Mouse (Mus musculus) thymus, adult 2 months (tissue): ENCODE results near the gene Rpusd2. TPM values are rescaled to one million over a fixed set of nuclear protein-coding genes. Genes with fewer than 3 reads are reported as not detected.

Experiments used
- DNase-seq: peaks from one replicate; pipeline ENCODE4 v3.0.0; 2021
- H3K27ac ChIP-seq: fragments of 200-500 bp; 2 replicates; pipeline ENCODE4 v1.5.1; 2012; ENCODE audit warnings: low read length, control low read depth; ENCODE audit not compliant: control insufficient read depth, insufficient read depth
- H3K27me3 ChIP-seq: fragments of 200-500 bp; 2 replicates; pipeline ENCODE4 v1.6.1; 2012; ENCODE audit warnings: mild to moderate bottlenecking, low read length, moderate library complexity, mixed read lengths; ENCODE audit not compliant: control insufficient read depth, insufficient read depth
- H3K36me3 ChIP-seq: fragments of 200-500 bp; 2 replicates; pipeline ENCODE4 v1.6.1; 2012; ENCODE audit warnings: mild to moderate bottlenecking, low read length, moderate library complexity; ENCODE audit not compliant: control insufficient read depth, insufficient read depth
- H3K4me1 ChIP-seq: fragments of 200-500 bp; replicated peaks from 2 replicates; pipeline ENCODE4 v1.6.1; 2012; ENCODE audit warnings: low read length; ENCODE audit not compliant: control insufficient read depth, insufficient read depth
- H3K4me3 ChIP-seq: fragments of 200-500 bp; 2 replicates; pipeline ENCODE4 v1.5.1; 2012; ENCODE audit warnings: mild to moderate bottlenecking, low read length, control low read depth, moderate library complexity; ENCODE audit not compliant: control insufficient read depth, insufficient read depth
- CTCF ChIP-seq: fragments of 200-500 bp; IDR thresholded peaks from 2 replicates; pipeline ENCODE4 v1.5.1; 2012; ENCODE audit warnings: mild to moderate bottlenecking, control low read depth, low read length, moderate library complexity, borderline replicate concordance; ENCODE audit not compliant: control insufficient read depth, poor library complexity, insufficient read depth; ENCODE audit errors: extremely low read depth
- POLR2A ChIP-seq: fragments of 200-500 bp; IDR thresholded peaks from 2 replicates; pipeline ENCODE4 v1.6.1; 2012; ENCODE audit warnings: mild to moderate bottlenecking, low read length, control low read depth, moderate library complexity; ENCODE audit not compliant: control insufficient read depth, poor library complexity, insufficient read depth; ENCODE audit errors: extremely low read depth
- WGBS: fragments of 180-500 bp; shearing (Covaris S2); methylation state at CpG from one replicate; pipeline ENCODE4 v1.1.7; 2018; 5-methylcytosine and 5-hydroxymethylcytosine counted together
- polyA plus RNA-seq: library from polyadenylated mRNA; depleted of rRNA; stranded (reverse); fragments of >200 nt; gene quantifications from 2 replicates; pipeline ENCODE4 v1.2.3, GENCODE M21; 2012

Rpusd2 gene
- polyA plus RNA-seq, 1 experiment, result 7.8 TPM

DNA sequence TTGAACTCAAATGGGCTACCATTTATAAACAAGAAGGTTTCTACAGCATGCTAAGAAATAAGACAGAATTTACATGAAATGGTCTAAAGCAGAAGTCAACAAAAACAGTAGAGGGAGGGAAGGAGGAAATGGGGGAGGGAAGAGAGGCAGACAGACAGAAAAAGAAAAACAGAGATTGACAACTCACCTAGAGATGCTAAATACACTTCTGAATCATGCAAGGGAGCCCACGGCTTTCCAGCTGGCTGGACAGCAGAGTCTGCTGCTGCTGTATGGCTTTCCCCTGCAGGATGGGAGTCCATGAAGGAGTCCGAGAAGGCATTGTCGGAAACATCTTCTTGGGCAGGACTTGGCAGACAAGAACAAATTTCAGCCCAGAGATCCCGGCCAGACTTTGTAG, 7.6 kb upstream of the Rpusd2 start:
- H3K4me1 ChIP-seq, result peaks cover 10% of the 10 kb centered on the region
- TF ChIP-seq CTCF, result no peak
- TF ChIP-seq POLR2A, result no peak
- 100% methylated on average over 4 of the region's 4 CpGs for WGBS
- H3K4me3 ChIP-seq, result no peak overlapping the region
- H3K27ac ChIP-seq, result no peak overlapping the region
- no peaks in the 10 kb centered on the region for H3K27me3 ChIP-seq
- DNase-seq, result no peak
- H3K36me3 ChIP-seq, result peaks cover 4% of the 10 kb centered on the region

DNA sequence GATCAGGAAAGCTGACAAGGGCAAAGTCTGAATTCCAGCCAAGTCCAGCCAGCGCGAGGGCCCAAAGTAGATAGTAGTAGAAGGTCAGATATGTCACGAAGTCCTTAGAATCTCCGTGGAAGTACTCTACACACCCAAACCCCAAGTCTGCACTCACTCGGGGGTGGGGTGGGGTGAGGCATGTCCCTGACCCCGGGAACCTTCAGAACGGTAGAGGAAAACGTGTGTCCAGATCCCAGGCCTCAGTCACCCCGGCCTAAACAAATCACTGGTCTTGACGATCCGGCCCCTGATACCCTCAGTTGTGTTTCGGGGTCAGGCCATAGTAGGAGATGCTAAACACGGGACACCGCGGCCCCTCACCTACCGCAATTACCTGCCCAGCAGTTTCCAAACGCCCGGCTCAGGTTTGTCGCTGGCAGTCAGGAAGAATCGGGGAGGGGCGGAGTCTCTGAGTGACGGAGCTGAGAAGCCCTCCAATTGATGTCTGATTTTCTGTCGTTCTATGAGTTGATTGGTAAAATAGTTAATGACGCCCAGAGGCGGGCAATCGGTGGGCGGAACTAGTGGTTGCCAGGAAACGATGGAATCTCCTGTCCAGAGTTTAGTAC, 5.5 kb upstream of the Rpusd2 start, which contains the start of gene Ccdc32:
TSS of gene Ccdc32 (minus strand) at position 453 of the 611 bp plus-strand sequence.
- under 1% methylated on average over 28 of the region's 28 CpGs for WGBS
- peak; percentile 20; the same call in 1 of the 2 replicates for TF ChIP-seq CTCF
- TF ChIP-seq POLR2A, result peak; percentile 54; the same call in 1 of the 2 replicates
- H3K4me1 ChIP-seq, result peaks cover 10% of the 10 kb centered on the region
- H3K4me3 ChIP-seq, result peak within 1 kb of the TSS; percentile 89
- H3K27me3 ChIP-seq, result no peaks in the 10 kb centered on the region
- no peaks in the 10 kb centered on the region for H3K36me3 ChIP-seq
- no peak within 1 kb of the TSS for H3K27ac ChIP-seq
- DNase-seq, result peak; percentile 93

DNA sequence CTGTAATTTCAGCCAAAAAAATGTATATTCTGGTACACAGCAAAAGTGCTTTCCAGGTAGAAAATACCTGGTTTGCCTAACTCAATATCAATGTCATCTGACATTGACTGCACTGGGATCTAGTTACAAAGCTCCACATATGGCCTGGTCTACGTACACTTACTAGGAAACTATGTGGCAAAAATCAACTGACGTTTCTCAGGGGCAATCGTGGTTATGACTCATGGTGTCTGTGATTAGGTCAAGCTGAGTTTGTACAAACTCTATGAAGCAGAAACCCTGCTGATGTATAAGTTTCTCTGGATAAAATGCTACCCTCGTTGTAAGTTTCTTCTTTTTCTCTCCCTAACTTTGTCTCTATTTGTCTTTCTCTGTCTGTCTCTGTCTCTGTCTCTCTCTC, 2.4 kb upstream of the Rpusd2 start:
- H3K27ac ChIP-seq, result no peak overlapping the region
- WGBS, result 58% methylated on average over 4 of the region's 4 CpGs
- H3K4me1 ChIP-seq, result peaks cover 10% of the 10 kb centered on the region
- TF ChIP-seq CTCF (no peak), POLR2A (no peak)
- no peak for DNase-seq
- no peaks in the 10 kb centered on the region for H3K36me3 ChIP-seq
- H3K4me3 ChIP-seq, result no peak overlapping the region
- no peaks in the 10 kb centered on the region for H3K27me3 ChIP-seq

DNA sequence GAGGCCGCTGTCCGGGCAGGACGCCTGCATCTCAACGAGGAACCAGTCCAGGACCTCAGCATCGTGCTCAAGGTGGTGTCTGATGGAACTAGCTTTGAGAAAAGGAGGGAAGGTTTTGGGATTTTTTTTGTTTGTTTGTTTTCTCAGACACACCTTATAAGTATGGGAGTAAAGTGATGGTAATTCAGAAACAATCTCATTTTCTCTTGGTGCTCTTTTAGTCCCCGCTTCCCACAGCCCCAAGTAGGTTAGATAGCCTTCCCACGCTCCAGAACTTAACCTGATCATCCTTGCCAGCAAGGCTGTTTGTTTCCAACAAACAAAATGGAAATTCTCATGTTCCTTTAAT, 781 bp downstream of the Rpusd2 start:
- no peak for DNase-seq
- H3K36me3 ChIP-seq, result peaks cover 9% of the 10 kb centered on the region; the same call in 1 of the 2 replicates
- peak overlapping the region; percentile 98 for H3K4me3 ChIP-seq
- no peak overlapping the region for H3K27ac ChIP-seq
- no peaks in the 10 kb centered on the region; the same call in 1 of the 2 replicates for H3K4me1 ChIP-seq
- 21% methylated on average over 7 of the region's 7 CpGs for WGBS
- no peaks in the 10 kb centered on the region for H3K27me3 ChIP-seq
- TF ChIP-seq CTCF (no peak), POLR2A (no peak)

DNA sequence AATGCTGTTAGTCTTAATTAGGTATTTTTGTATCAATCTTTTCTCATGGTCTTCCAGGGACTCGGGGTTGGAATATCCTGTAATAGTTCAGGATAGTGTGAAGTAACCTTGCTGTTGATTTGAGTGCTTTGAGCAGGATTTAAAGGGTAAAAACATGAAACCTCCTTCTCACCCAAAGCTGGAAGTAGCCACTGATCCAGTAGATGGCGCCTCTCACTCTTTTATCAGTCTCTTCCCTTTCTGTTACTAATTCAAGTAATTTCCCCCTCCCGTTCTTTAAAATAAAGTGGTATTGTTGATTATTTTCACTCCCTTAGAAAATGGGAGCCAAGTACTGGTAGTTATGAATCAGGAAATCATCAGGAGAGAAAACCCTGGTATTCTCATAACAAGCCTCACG, 6.3 kb downstream of the Rpusd2 start:
- DNase-seq, result peak; percentile 42

DNA sequence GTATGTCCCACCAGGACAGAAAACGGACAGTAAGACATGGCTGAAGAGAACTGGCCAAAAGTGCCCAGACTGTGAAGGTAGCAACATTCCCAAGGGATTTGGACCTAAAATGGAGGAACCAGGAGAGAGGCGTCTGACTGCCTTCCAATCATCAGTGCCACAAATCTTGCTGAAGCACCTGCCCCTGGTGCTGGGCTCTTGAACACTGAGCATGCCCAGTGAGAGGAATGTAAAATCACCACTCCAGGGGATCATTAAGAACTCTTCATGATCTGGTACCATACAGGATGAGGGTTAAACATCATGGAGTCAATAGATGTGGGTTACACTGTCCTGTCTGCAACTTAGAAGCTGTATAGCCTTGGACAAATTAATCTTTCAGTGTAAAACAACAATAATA, 10.6 kb downstream of the Rpusd2 start:
- 97% methylated on average over 2 of the region's 2 CpGs for WGBS
- no peaks in the 10 kb centered on the region for H3K36me3 ChIP-seq
- H3K27me3 ChIP-seq, result no peaks in the 10 kb centered on the region
- DNase-seq, result no peak
- no peak overlapping the region for H3K4me3 ChIP-seq
- no peak overlapping the region for H3K27ac ChIP-seq
- TF ChIP-seq CTCF (no peak), POLR2A (no peak)
- H3K4me1 ChIP-seq, result no peaks in the 10 kb centered on the region

More for the DNA sequence above, 6.3 kb downstream of the Rpusd2 start:
- H3K4me1 ChIP-seq, result no peaks in the 10 kb centered on the region
- H3K36me3 ChIP-seq, result peaks cover 9% of the 10 kb centered on the region; the same call in 1 of the 2 replicates
- TF ChIP-seq CTCF, result no peak
- no peak for TF ChIP-seq POLR2A
- no peaks in the 10 kb centered on the region for H3K27me3 ChIP-seq
- no peak overlapping the region for H3K4me3 ChIP-seq
- WGBS, result 45% methylated on average over 4 of the region's 4 CpGs
- H3K27ac ChIP-seq, result no peak overlapping the region
